Mouse (Mus musculus) stomach, embryonic 15.5 days (tissue): ENCODE measurements around the gene Rmdn3. TPM values are rescaled to one million over a fixed set of nuclear protein-coding genes. Genes with fewer than 3 reads are reported as not detected.

Experiments used
- polyA plus RNA-seq: library from polyadenylated mRNA; unstranded; fragments of >200 nt; fragmentation: Nextera tagmentation; extraction: Ambion mirVana; gene quantifications from 2 replicates; pipeline ENCODE4 v1.2.1, GENCODE M21; 2015

The Rmdn3 gene
- polyA plus RNA-seq, 1 experiment from 2014 or later: 36.6 TPM

Other genes starting within 250 kb of the Rmdn3 start
- 26.3 and 26.9 TPM in 2 replicates for gene Chst14, start 230.5 kb downstream of the Rmdn3 start, polyA plus RNA-seq
- gene Ccdc32, start 127.6 kb downstream of the Rmdn3 start, polyA plus RNA-seq: 22.3 and 24.7 TPM in 2 replicates
- gene Rpusd2, start 122.2 kb downstream of the Rmdn3 start, polyA plus RNA-seq: 3.9 and 4.1 TPM in 2 replicates
- 52.2 and 57.6 TPM in 2 replicates for gene Knl1, start 109.9 kb downstream of the Rmdn3 start, polyA plus RNA-seq
- gene Rad51, start 44.2 kb downstream of the Rmdn3 start, polyA plus RNA-seq: 42.1 and 49.5 TPM in 2 replicates
- gene Gchfr, start 10.7 kb upstream of the Rmdn3 start, polyA plus RNA-seq: 9.2 and 16.4 TPM in 2 replicates
- 0.90 and 1.1 TPM in 2 replicates for gene Gm14137, start 17.5 kb upstream of the Rmdn3 start, polyA plus RNA-seq
- 48.7 and 58.0 TPM in 2 replicates for gene Zfyve19, start 51.6 kb upstream of the Rmdn3 start, polyA plus RNA-seq
- 18.5 and 19.4 TPM in 2 replicates for gene Dnajc17, start 51.8 kb upstream of the Rmdn3 start, polyA plus RNA-seq
- 3.0 and 4.4 TPM in 2 replicates for gene Ppp1r14d, start 72.9 kb upstream of the Rmdn3 start, polyA plus RNA-seq
- gene Spint1, start 80.3 kb upstream of the Rmdn3 start, polyA plus RNA-seq: 74.8 and 80.2 TPM in 2 replicates
- 27.1 and 28.4 TPM in 2 replicates for gene Rhov, start 114.2 kb upstream of the Rmdn3 start, polyA plus RNA-seq
- 16.4 and 18.0 TPM in 2 replicates for gene Vps18, start 131.7 kb upstream of the Rmdn3 start, polyA plus RNA-seq
- 7.0 and 8.7 TPM in 2 replicates for gene Dll4, start 168.8 kb upstream of the Rmdn3 start, polyA plus RNA-seq
- gene Chac1, start 194.2 kb upstream of the Rmdn3 start, polyA plus RNA-seq: 1.6 TPM in 2 replicates